Mouse (Mus musculus): ENCODE measurements around the gene Vmn2r108. TPM values are rescaled to one million over a fixed set of nuclear protein-coding genes. Genes with fewer than 3 reads are reported as not detected.

The Vmn2r108 gene
- not detected for polyA plus RNA-seq (2017; shearing (Covaris generic))

DNA sequence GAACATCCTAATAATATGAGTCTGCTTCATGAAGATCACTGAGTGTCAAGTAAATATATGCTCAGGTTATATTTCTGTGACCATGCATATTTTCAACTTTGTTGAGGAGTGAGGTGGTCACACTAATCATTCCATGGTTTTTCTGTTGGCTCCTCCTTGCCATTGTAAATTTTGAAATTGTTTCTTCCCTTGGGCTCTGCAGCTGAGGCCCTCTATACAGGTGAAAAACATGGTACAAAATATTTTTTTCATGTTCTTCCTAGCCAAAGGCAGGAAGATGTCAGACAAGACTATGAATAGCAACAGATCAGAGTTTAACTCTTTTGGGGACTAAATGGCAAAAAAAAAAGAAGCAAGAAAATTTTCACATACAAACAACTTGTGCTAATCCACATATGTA is at the start of gene Vmn2r108:
Gene Vmn2r108 (minus strand): TSS at position 101 of the 400 bp plus-strand sequence.

DNA sequence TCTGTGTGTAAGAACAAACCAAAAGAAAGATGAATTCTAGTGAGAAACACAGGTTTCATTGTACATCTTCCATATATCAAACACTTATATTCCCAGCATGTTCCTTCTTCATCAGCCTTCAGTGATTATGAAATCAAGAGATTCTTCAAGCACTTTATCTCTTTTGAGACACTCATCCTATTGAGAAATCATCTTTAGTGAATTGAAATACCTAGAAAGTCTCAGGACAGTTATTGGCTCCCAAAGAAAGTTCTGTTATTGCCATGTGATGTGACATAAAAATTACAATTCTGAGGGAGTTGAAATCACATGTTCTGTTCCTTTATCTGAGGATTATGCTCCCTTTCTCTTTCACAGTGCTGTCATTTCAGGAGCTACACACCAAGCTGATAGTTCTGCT is 16.7 kb upstream of the Vmn2r108 start, which contains the start of gene Vmn1r225:
Gene Vmn1r225 (plus strand): TSS at position 301 of the 400 bp plus-strand sequence.

GRCm38 (mm10) chr17:20413846-20414245 is 67.3 kb downstream of the Vmn2r108 start, which contains the start of gene Vmn1r224:
Gene Vmn1r224, plus strand, starts transcription at chr17:20414146.

Other genes starting within 250 kb of the Vmn2r108 start
- not detected for gene Vmn2r105, start 246.3 kb downstream of the Vmn2r108 start, polyA plus RNA-seq (2017; shearing (Covaris generic))
- gene Vmn2r106, start 195.8 kb downstream of the Vmn2r108 start, polyA plus RNA-seq (2017; shearing (Covaris generic)) = not detected
- gene Vmn2r107, start 136.1 kb downstream of the Vmn2r108 start, polyA plus RNA-seq (2017; shearing (Covaris generic)) = not detected
- gene Vmn1r224, start 67.2 kb downstream of the Vmn2r108 start, polyA plus RNA-seq (2017; shearing (Covaris generic)) = not detected
- gene Vmn1r225, start 16.8 kb upstream of the Vmn2r108 start, polyA plus RNA-seq (2017; shearing (Covaris generic)) = not detected
- not detected for gene Vmn2r109, start 83.4 kb upstream of the Vmn2r108 start, polyA plus RNA-seq (2017; shearing (Covaris generic))
- gene Vmn2r110, start 115.1 kb upstream of the Vmn2r108 start, polyA plus RNA-seq (2017; shearing (Covaris generic)) = 0.06 TPM
- gene Fpr-rs3, start 143.5 kb upstream of the Vmn2r108 start, polyA plus RNA-seq (2017; shearing (Covaris generic)) = not detected
- not detected for gene Vmn1r226, start 201.5 kb upstream of the Vmn2r108 start, polyA plus RNA-seq (2017; shearing (Covaris generic))
- gene Vmn1r227, start 248.5 kb upstream of the Vmn2r108 start, polyA plus RNA-seq (2017; shearing (Covaris generic)) = not detected